Mouse (Mus musculus): ENCODE results near the gene Tmem11. TPM values are rescaled to one million over a fixed set of nuclear protein-coding genes. Genes with fewer than 3 reads are reported as not detected.
"Not testable (repeated sequence)": the region's sequence is repeated elsewhere in the genome, so short reads cannot be mapped to it uniquely, and the experiment has no call there.

The Tmem11 gene
- polyA plus RNA-seq, 1 experiment from 2014 or later, result 58.7 TPM

DNA sequence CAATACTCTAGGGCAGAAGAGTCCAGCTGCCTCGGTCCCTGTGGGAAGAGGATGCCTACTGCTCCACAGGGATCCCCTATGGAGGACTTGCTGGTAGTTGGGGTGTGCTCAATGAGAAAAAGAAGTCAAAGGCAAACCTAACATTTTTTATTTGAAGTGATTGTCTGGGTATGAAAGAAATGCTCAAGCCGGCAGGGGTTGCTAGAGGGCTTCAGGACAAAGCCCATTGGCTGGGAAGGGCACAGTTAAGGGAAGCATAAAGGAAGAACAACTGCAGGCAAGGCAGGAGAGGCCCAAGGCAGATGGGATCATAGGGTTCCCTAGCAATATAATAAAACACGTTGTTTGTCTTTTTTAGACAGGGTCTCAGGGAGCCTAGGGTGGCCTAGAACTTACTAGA lies 29.0 kb upstream of the Tmem11 start:
- H3K27me3 ChIP-seq, result no peaks in the 10 kb centered on the region
- WGBS, result 56% methylated on average over 3 of the region's 3 CpGs
- H3K36me3 ChIP-seq (ENCODE audit: poor library complexity, severe bottlenecking), result peaks cover 39% of the 10 kb centered on the region
- H3K4me2 ChIP-seq, result no peak overlapping the region
- H3K4me3 ChIP-seq, result no peak overlapping the region
- ATAC-seq, result no peak
- H3K9ac ChIP-seq, result no peak overlapping the region
- H3K4me1 ChIP-seq, result peaks cover 17% of the 10 kb centered on the region
- H3K27ac ChIP-seq, result no peak overlapping the region
- H3K9me3 ChIP-seq (replicated peaks), result no peaks in the 10 kb centered on the region

DNA sequence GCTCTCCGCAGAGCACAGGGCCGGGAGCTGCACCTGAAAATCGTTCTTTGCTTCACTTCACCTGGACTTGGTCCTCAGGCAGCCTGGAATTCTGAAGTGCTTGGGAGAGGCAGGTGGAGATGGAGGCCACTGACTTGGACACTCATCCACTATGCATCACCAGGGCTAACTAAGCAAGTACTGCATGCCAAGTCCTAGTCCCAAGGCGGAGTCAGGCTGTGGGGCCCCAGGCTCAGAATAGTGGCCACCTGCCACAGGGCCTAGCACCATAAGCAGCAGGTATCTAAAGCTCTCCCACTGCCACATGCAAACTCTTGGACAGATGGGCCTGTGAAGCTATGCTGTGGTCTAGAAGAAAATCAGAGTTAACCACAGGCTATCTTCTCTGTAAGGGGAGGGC lies 27.4 kb upstream of the Tmem11 start:
- no peak overlapping the region for H3K4me2 ChIP-seq
- no peak for ATAC-seq
- H3K4me1 ChIP-seq, result peaks cover 1% of the 10 kb centered on the region
- no peak overlapping the region for H3K9ac ChIP-seq
- H3K9me3 ChIP-seq (replicated peaks), result no peaks in the 10 kb centered on the region
- H3K36me3 ChIP-seq (ENCODE audit: poor library complexity, severe bottlenecking), result peaks cover 41% of the 10 kb centered on the region
- H3K27me3 ChIP-seq, result no peaks in the 10 kb centered on the region
- 93% methylated on average over 4 of the region's 4 CpGs for WGBS
- H3K27ac ChIP-seq, result no peak overlapping the region
- H3K4me3 ChIP-seq, result no peak overlapping the region

DNA sequence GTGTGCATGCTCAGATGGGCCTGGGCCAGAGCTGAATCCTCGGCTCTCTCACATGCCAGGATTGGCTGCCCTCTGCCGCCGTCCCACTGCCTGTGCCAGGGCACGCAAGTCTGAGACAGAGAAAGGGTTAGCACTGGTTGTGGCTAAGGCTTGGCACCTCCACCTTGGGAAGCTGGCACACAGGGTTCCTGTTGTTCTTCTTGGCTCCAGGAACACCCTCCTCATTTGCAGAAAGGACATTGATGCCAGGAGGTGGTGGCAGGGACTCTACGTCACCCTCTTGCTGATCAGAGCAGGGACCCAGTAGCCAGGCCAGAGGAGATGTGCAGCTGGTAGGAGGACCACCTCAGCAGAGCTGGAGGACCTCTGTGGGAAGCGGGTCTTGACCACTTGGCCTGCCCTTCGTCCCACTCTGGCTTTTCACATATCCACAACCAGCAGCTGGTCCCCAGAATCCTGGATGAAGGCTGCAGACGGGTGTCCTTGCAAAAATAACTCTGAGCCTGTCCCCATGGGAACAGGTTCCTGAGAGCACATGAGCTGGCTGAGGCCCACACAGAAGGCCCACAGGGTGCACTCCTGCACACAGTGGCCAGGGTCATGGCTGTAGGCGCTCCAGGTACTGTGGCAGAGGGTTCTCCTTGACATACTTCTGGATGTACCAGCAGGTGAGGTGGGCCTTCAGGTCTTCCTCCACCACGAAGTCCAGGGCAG lies 26.5 kb upstream of the Tmem11 start:
- WGBS, result 92% methylated on average over 10 of the region's 10 CpGs
- Histone ChIP-seq H3K36me3 (ENCODE audit: poor library complexity, severe bottlenecking) (peaks cover 41% of the 10 kb centered on the region), H3K4me2 (no peak overlapping the region), H3K4me1 (no peaks in the 10 kb centered on the region), H3K9me3 (replicated peaks) (no peaks in the 10 kb centered on the region), H3K4me3 (no peak overlapping the region), H3K27me3 (no peaks in the 10 kb centered on the region), H3K27ac (no peak overlapping the region), H3K9ac (no peak overlapping the region)
- no peak for ATAC-seq

DNA sequence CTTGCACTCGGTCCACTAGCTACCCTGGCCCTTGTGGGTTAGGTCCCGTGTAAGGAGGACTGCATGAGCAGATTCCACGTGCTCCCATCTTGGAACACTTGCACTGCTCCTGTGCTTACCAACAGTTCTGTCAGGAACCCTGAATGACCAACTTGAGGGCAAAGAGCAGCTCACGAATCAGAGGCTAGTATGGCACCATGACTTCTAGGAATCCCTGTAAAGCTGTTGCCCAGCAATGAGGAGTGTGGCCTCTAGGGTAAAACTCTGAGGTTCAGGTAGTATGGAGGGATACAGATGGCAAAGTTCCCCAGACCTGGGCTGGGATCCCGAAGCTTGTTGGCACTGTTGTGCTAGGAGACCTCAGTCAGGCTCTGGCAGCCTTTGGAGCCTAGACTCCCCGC lies 24.6 kb upstream of the Tmem11 start:
- H3K27ac ChIP-seq, result no peak overlapping the region
- H3K4me1 ChIP-seq, result no peaks in the 10 kb centered on the region
- no peaks in the 10 kb centered on the region for H3K27me3 ChIP-seq
- no peak overlapping the region for H3K9ac ChIP-seq
- 89% methylated on average over 6 of the region's 6 CpGs for WGBS
- no peak for ATAC-seq
- H3K4me3 ChIP-seq, result no peak overlapping the region
- H3K36me3 ChIP-seq (ENCODE audit: poor library complexity, severe bottlenecking), result peaks cover 41% of the 10 kb centered on the region
- H3K9me3 ChIP-seq (replicated peaks), result no peaks in the 10 kb centered on the region
- no peak overlapping the region for H3K4me2 ChIP-seq

DNA sequence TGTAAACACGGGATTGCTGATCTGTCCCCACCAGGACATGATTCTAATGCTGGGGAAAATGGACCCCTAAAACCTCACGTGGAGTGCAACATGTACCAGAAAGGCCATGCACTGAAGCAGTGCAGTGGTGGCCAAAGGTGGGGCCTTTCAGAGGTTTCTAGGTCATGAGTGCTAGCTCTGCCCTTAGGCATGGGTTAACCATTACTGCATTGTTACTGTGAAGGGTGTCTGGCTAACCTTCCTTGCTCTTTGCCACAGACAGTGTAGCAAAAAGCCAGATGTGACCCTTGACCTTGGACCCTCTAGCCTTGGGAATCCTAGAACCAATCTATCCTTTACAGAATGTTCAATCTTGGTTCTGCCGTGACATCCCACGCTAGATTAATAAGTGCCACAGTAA lies 23.4 kb upstream of the Tmem11 start:
- 87% methylated on average over 4 of the region's 4 CpGs for WGBS
- H3K4me2 ChIP-seq, result no peak overlapping the region
- ATAC-seq, result no peak

DNA sequence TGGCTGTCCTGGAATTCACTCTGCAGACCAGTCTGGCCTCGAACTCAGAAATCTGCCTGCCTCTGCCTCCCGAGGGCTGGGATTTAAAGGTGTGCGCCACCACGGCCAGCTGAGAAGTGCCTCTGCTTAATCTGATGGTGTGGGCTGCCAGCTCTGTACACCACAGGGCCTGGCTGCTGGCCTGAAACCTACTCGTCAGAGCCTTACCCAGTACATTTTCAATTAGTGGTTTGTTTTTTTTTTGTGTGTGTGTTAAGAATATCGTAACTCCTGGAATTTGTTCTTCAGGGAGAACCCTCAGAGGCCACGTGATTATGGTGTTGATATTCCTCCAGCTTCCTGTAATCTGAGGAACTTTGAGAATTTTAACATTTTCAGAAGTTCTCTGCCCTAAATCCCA lies 22.9 kb upstream of the Tmem11 start:
- Histone ChIP-seq H3K4me2 (no peak overlapping the region), H3K27ac (no peak overlapping the region), H3K27me3 (no peaks in the 10 kb centered on the region), H3K9ac (no peak overlapping the region), H3K4me1 (no peaks in the 10 kb centered on the region), H3K9me3 (replicated peaks) (no peaks in the 10 kb centered on the region), H3K36me3 (ENCODE audit: poor library complexity, severe bottlenecking) (peaks cover 41% of the 10 kb centered on the region), H3K4me3 (no peak overlapping the region)
- 83% methylated on average over 7 of the region's 7 CpGs for WGBS
- no peak for ATAC-seq

More for the DNA sequence above, 23.4 kb upstream of the Tmem11 start:
- H3K36me3 ChIP-seq (ENCODE audit: poor library complexity, severe bottlenecking), result peaks cover 41% of the 10 kb centered on the region
- no peak overlapping the region for H3K27ac ChIP-seq
- no peaks in the 10 kb centered on the region for H3K4me1 ChIP-seq
- no peak overlapping the region for H3K4me3 ChIP-seq
- no peak overlapping the region for H3K9ac ChIP-seq
- no peaks in the 10 kb centered on the region for H3K9me3 ChIP-seq (replicated peaks)
- no peaks in the 10 kb centered on the region for H3K27me3 ChIP-seq

DNA sequence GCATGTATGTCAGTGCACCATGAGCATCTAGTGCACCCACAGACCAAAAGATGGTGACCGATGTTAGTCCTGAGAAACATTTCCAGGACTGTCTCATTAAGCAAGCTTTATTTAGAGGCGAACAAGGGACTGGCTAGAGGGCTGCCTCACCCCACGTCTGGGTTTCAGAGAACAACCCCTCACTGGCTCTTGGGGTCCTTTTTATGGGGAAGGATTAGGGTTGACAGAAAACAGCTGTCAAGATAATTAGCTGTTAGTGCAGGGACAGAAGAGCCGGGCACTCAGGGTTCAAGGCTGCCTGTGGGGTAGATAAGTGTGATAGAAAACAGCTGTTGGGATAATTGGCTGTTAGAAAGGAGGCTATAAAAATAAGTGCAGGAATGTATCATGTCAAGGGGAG lies 16.8 kb upstream of the Tmem11 start:
- no peak overlapping the region for H3K27ac ChIP-seq

DNA sequence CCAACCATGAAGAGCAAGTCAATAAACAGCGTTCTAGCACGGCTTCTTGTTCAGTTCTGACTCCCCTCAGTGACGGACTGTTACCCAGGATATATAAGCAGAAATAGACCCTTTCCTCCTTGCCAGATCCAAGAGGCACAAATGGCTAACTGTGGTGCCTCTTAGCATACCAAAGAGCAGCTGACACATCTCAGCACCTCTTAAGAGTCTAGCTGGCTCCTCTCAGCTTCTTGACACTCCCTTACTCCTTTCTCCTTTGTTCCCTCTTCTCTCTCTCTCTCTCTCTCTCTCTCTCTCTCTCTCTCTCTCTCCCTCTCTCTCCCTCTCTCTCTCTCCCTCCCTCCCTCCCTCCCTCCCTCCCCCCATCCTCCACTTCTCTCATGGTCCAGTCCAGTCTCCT lies 11.7 kb upstream of the Tmem11 start:
- Histone ChIP-seq H3K9me3 (replicated peaks) (no peaks in the 10 kb centered on the region), H3K27ac (no peak overlapping the region), H3K9ac (no peak overlapping the region), H3K27me3 (no peaks in the 10 kb centered on the region), H3K4me3 (no peak overlapping the region), H3K36me3 (ENCODE audit: poor library complexity, severe bottlenecking) (no peaks in the 10 kb centered on the region), H3K4me1 (0 out of 2 replicates have a peak, but pooled peaks cover under 1% of the 10 kb centered on the region), H3K4me2 (no peak overlapping the region)
- no peak for ATAC-seq
- WGBS, result 73% methylated on average over 3 of the region's 3 CpGs

More for the DNA sequence above, 16.8 kb upstream of the Tmem11 start:
- Histone ChIP-seq H3K4me2 (no peak overlapping the region), H3K4me3 (no peak overlapping the region), H3K36me3 (ENCODE audit: poor library complexity, severe bottlenecking) (no peaks in the 10 kb centered on the region), H3K4me1 (0 out of 2 replicates have a peak, but pooled peaks cover 4% of the 10 kb centered on the region), H3K9me3 (replicated peaks) (no peaks in the 10 kb centered on the region), H3K9ac (no peak overlapping the region), H3K27me3 (no peaks in the 10 kb centered on the region)
- WGBS, result 8% methylated on average over 4 of the region's 4 CpGs
- ATAC-seq, result no peak

DNA sequence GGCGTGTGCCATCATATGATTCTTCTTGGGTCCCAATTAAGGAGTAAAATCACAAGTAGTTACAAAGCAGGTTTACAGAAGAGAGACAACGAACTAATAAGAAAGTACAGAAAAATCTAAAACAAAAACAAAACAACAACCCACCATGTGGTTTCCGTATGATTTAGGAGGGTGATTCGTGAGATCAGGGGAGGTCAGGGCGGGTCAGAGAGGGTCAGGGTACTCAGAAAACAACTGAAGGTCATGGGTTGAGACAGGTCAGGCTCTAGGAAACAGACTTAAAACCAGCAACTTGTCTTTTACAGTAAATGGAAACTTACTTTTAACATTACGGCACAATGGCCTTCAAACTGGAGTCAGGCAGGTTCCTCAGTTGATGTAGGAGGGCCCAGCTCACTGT lies 11.2 kb upstream of the Tmem11 start:
- no peak overlapping the region for H3K4me2 ChIP-seq
- no peaks in the 10 kb centered on the region for H3K27me3 ChIP-seq
- no peak for ATAC-seq
- no peaks in the 10 kb centered on the region for H3K36me3 ChIP-seq (ENCODE audit: poor library complexity, severe bottlenecking)
- H3K9ac ChIP-seq, result no peak overlapping the region
- H3K4me1 ChIP-seq, result no peaks in the 10 kb centered on the region
- H3K4me3 ChIP-seq, result no peak overlapping the region
- H3K27ac ChIP-seq, result no peak overlapping the region
- 74% methylated on average over 6 of the region's 6 CpGs for WGBS
- no peaks in the 10 kb centered on the region for H3K9me3 ChIP-seq (replicated peaks)

DNA sequence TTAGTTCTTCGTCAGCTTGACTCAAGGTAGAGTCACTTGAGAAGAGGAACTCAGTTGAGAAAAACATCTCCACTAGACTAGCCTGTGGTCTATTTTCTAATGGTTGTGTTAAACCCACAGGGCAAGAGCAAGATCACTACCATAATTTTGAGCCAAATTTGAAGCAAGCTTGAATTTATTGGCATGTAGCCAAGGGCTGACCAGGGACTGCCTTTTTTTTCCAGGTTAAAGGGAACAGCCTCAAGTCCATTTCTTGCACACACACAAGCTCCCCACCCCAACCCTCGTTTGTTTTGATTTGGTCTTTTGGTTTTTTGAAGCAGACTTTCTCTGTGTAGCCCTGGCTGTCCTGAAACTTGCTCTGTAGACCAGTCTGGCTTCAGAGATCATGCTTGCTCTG lies 10.8 kb upstream of the Tmem11 start:
- WGBS, result 58% methylated on average over 2 of the region's 2 CpGs
- no peaks in the 10 kb centered on the region for H3K27me3 ChIP-seq
- H3K9ac ChIP-seq, result no peak overlapping the region
- no peak overlapping the region for H3K4me3 ChIP-seq
- H3K36me3 ChIP-seq (ENCODE audit: poor library complexity, severe bottlenecking), result no peaks in the 10 kb centered on the region
- H3K4me2 ChIP-seq, result no peak overlapping the region
- H3K9me3 ChIP-seq (replicated peaks), result no peaks in the 10 kb centered on the region
- ATAC-seq, result no peak
- no peaks in the 10 kb centered on the region for H3K4me1 ChIP-seq
- no peak overlapping the region for H3K27ac ChIP-seq

DNA sequence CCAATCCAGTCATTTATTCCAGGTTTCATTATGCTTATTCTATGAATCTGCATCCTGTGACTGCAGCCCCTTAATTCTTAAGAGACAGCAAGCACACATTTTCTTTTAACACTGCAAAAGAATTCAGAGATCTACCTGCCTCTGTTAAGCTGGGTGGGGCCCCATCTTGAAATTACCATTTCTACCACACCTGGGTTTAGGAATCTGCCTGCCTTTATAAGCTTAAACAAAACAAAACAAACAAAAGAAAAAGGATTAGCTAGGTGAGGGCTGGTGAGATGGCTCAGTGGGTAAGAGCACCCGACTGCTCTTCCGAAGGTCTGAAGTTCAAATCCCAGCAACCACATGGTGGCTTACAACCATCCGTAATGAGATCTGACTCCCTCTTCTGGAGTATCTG lies 7.9 kb upstream of the Tmem11 start:
- not testable (repeated sequence) for H3K4me2 ChIP-seq; H3K27ac ChIP-seq; H3K4me3 ChIP-seq; H3K36me3 ChIP-seq (ENCODE audit: poor library complexity, severe bottlenecking); ATAC-seq; H3K9ac ChIP-seq; H3K27me3 ChIP-seq; H3K9me3 ChIP-seq (replicated peaks); H3K4me1 ChIP-seq
- WGBS, result 80% methylated on average over 3 of the region's 3 CpGs

DNA sequence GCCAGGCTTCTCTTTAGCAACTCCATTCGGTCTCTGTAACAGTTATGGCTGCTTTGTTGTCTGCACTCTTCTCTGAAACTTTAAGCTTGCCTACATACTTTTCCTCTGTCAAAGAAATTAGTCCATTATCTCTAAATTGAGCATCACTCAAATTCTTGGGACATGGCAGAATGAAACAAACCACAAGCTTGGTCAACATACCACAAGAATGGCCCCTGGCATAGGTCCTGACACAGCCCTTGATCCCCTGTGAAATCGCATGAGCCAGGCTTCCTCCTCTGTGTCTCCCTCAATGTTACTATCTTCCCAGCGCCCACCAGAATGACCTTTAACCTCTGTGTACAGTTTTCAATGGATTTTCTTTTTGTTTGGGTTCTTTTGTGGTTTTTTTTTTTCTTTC lies 3.3 kb upstream of the Tmem11 start:
- H3K9ac ChIP-seq, result no peak overlapping the region
- ATAC-seq, result no peak
- no peaks in the 10 kb centered on the region for H3K9me3 ChIP-seq (replicated peaks)
- H3K4me2 ChIP-seq, result no peak overlapping the region
- peaks cover 18% of the 10 kb centered on the region for H3K4me1 ChIP-seq
- no peaks in the 10 kb centered on the region for H3K27me3 ChIP-seq
- no peaks in the 10 kb centered on the region for H3K36me3 ChIP-seq (ENCODE audit: poor library complexity, severe bottlenecking)
- H3K4me3 ChIP-seq, result no peak overlapping the region
- 78% methylated on average over 3 of the region's 3 CpGs for WGBS
- H3K27ac ChIP-seq, result no peak overlapping the region

DNA sequence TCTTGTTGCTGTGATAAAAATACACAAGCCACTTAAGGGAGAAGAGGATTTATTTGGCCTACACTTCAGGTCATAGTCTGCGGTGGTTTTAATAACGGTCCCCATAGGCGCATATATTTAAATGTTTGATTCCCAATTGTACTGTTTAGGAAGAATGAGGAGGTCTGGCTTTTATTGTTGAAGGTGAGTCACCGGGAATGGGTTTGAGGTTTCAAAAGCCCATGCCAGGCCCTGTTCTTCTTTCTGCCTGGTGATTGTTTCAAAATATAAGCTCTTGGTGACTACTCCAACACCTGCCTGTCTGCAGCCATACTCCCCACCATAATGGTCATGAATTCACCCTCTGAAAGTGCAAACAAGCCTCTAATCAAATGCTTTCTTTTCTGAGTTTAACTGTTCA lies 1.5 kb upstream of the Tmem11 start:
- WGBS, result 92% methylated on average over 4 of the region's 4 CpGs
- no peak overlapping the region for H3K4me2 ChIP-seq
- no peak overlapping the region for H3K4me3 ChIP-seq
- ATAC-seq, result no peak
- no peaks in the 10 kb centered on the region for H3K36me3 ChIP-seq (ENCODE audit: poor library complexity, severe bottlenecking)
- no peaks in the 10 kb centered on the region for H3K9me3 ChIP-seq (replicated peaks)
- H3K27ac ChIP-seq, result no peak overlapping the region
- H3K4me1 ChIP-seq, result peaks cover 36% of the 10 kb centered on the region
- no peaks in the 10 kb centered on the region for H3K27me3 ChIP-seq
- no peak overlapping the region for H3K9ac ChIP-seq
